Mouse (Mus musculus) midbrain, embryonic 16.5 days (tissue): Measurements from ENCODE around the gene Zfp324. TPM values are rescaled to one million over a fixed set of nuclear protein-coding genes. Genes with fewer than 3 reads are reported as not detected.

Experiments used
- ATAC-seq: fragments of 200-750 bp; cut with Nextera tagmentation; 2 replicates; pipeline ENCODE4 v1.8.0; 2017; ENCODE audit warnings: moderate TSS enrichment
- H3K27ac ChIP-seq: fragments of 300-500 bp; sonication (generic); 2 replicates; pipeline ENCODE4 v1.5.1; 2014; ENCODE audit warnings: mild to moderate bottlenecking, low read length, mixed read lengths
- H3K27me3 ChIP-seq: fragments of 300-500 bp; sonication (generic); 2 replicates; pipeline ENCODE4 v1.6.1; 2014; ENCODE audit warnings: low read depth, low read length, mixed read lengths; ENCODE audit not compliant: control insufficient read depth, insufficient read depth
- H3K36me3 ChIP-seq: fragments of 300-500 bp; sonication (generic); 2 replicates; pipeline ENCODE4 v1.6.1; 2014; ENCODE audit warnings: mild to moderate bottlenecking, low read length, moderate library complexity, mixed read lengths; ENCODE audit not compliant: control insufficient read depth, insufficient read depth
- H3K4me1 ChIP-seq: fragments of 300-500 bp; sonication (generic); 2 replicates; pipeline ENCODE4 v1.6.1; 2014; ENCODE audit warnings: mild to moderate bottlenecking, low read length, mixed read lengths; ENCODE audit not compliant: control insufficient read depth, insufficient read depth
- H3K4me2 ChIP-seq: fragments of 300-500 bp; sonication (generic); 2 replicates; pipeline ENCODE4 v1.6.1; 2014; ENCODE audit warnings: mild to moderate bottlenecking, low read length, mixed read lengths
- H3K4me3 ChIP-seq: fragments of 300-500 bp; sonication (generic); 2 replicates; pipeline ENCODE4 v1.5.1; 2014; ENCODE audit warnings: low read depth, mild to moderate bottlenecking, low read length, moderate library complexity, mixed read lengths
- H3K9ac ChIP-seq: fragments of 300-500 bp; sonication (generic); 2 replicates; pipeline ENCODE4 v1.6.1; 2014; ENCODE audit warnings: low read depth, low read length, mixed read lengths
- H3K9me3 ChIP-seq: fragments of 300-500 bp; sonication (generic); replicated peaks from 2 replicates; pipeline ENCODE4 v1.6.1; 2014; ENCODE audit warnings: mild to moderate bottlenecking, low read length, mixed read lengths; ENCODE audit not compliant: control insufficient read depth, poor library complexity, severe bottlenecking
- WGBS: fragments of 180-500 bp; shearing (Covaris S2); extraction: QIAGEN DNeasy Blood & Tissue Kit; methylation state at CpG from one replicate; pipeline ENCODE4 v1.1.7; 2014; 5-methylcytosine and 5-hydroxymethylcytosine counted together
- polyA plus RNA-seq: library from polyadenylated mRNA; unstranded; fragments of >200 nt; fragmentation: Nextera tagmentation; extraction: Ambion mirVana; gene quantifications from 2 replicates; pipeline ENCODE4 v1.2.1, GENCODE M21; 2015

The Zfp324 gene
- polyA plus RNA-seq, 1 experiment from 2014 or later, result 14.5 TPM

GRCm38 (mm10) chr7:13013671-13014070, 48.0 kb downstream of the Zfp324 start:
- no peaks in the 10 kb centered on the region for H3K27me3 ChIP-seq
- no peak overlapping the region for H3K4me3 ChIP-seq
- H3K4me1 ChIP-seq, result peaks cover 9% of the 10 kb centered on the region
- H3K9me3 ChIP-seq, result no peaks in the 10 kb centered on the region
- no peak overlapping the region for H3K9ac ChIP-seq
- ATAC-seq, result no peak
- H3K36me3 ChIP-seq, result no peaks in the 10 kb centered on the region
- H3K27ac ChIP-seq, result no peak overlapping the region
- WGBS, result 69% methylated on average over 4 of the region's 4 CpGs
- H3K4me2 ChIP-seq, result no peak overlapping the region

DNA sequence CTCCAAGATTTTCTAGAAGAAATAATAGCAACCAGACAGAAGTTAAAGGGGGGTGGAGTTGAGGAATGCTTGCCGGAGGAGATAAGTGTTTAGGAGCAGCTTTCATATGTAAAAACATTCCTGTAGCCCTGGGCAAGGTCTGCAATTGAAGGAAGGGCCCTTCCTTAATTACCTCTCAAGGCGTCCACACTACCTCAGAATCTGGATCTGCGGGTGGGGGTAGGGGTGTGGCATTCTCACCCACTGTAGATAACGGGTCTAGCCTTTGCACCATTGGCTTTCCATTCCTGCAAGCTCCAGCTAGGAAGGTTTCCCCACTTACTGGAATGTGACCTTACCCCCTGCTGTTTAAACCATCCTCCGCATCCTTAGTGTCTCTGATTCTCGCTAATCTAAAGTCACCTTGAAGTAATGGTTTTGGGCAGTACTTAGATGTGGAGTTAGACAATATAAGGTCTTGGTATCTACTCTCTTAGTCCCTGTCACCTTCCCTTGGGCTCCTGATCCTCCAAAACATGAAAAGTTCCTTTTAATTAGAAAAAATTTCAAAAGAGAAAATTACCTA, 48.7 kb downstream of the Zfp324 start:
- H3K27me3 ChIP-seq, result no peaks in the 10 kb centered on the region
- 41% methylated on average over 6 of the region's 6 CpGs for WGBS

DNA sequence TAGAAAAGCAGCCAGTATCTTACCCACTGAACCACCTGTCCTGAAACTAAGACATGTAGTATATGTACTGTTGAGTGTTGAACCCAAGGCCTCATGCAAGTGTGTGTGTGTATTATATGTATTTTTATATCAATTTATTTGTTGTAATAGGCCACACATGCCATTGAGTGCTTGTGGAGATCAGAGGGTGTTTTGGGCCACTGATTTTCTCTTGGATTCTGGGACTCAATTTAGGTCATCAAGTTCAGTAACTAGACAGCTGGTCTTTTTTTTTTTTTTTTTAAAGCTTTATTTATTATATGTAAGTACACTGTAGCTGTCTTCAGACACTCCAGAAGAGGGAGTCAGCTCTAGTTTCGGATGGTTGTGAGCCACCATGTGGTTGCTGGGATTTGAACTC, 49.6 kb downstream of the Zfp324 start:
- Histone ChIP-seq H3K27me3 (no peaks in the 10 kb centered on the region), H3K4me3 (no peak overlapping the region), H3K9me3 (no peaks in the 10 kb centered on the region), H3K36me3 (no peaks in the 10 kb centered on the region), H3K4me1 (peaks cover 5% of the 10 kb centered on the region), H3K27ac (no peak overlapping the region), H3K4me2 (no peak overlapping the region), H3K9ac (no peak overlapping the region)
- ATAC-seq, result no peak
- 79% methylated on average over 1 of the region's 1 CpGs for WGBS

More for the DNA sequence above, 48.7 kb downstream of the Zfp324 start:
- Histone ChIP-seq H3K9me3 (no peaks in the 10 kb centered on the region), H3K36me3 (no peaks in the 10 kb centered on the region), H3K9ac (no peak overlapping the region), H3K4me1 (peaks cover 5% of the 10 kb centered on the region), H3K27ac (no peak overlapping the region), H3K4me3 (no peak overlapping the region), H3K4me2 (no peak overlapping the region)
- no peak for ATAC-seq

GRCm38 (mm10) chr7:13022773-13023535, 57.3 kb downstream of the Zfp324 start:
- peaks cover 11% of the 10 kb centered on the region for H3K36me3 ChIP-seq
- peak overlapping the region; percentile 98 for H3K4me2 ChIP-seq
- peak overlapping the region; percentile 86 for H3K9ac ChIP-seq
- peak overlapping the region; percentile 99 for H3K27ac ChIP-seq
- peak; percentile 14 for ATAC-seq
- H3K9me3 ChIP-seq, result no peaks in the 10 kb centered on the region
- no peaks in the 10 kb centered on the region for H3K27me3 ChIP-seq
- peak overlapping the region; percentile 88 for H3K4me3 ChIP-seq
- H3K4me1 ChIP-seq, result peaks cover 29% of the 10 kb centered on the region
- 4% methylated on average over 31 of the region's 31 CpGs for WGBS

Other genes starting within 250 kb of the Zfp324 start
- gene Vmn2r56, start 230.8 kb upstream of the Zfp324 start, polyA plus RNA-seq, result not detected in 2 replicates
- 39.1 and 44.4 TPM in 2 replicates for gene Zscan18, start 162.2 kb upstream of the Zfp324 start, polyA plus RNA-seq
- gene Zfp329, start 147.0 kb upstream of the Zfp324 start, polyA plus RNA-seq, result 32.6 and 33.9 TPM in 2 replicates
- 30.1 and 30.6 TPM in 2 replicates for gene Zfp110, start 131.1 kb upstream of the Zfp324 start, polyA plus RNA-seq
- gene Zfp128, start 84.7 kb upstream of the Zfp324 start, polyA plus RNA-seq, result 8.2 and 8.7 TPM in 2 replicates
- 11.1 and 11.5 TPM in 2 replicates for gene Zscan22, start 68.0 kb upstream of the Zfp324 start, polyA plus RNA-seq
- 512 and 515 TPM in 2 replicates for gene Rps5, start 43.5 kb upstream of the Zfp324 start, polyA plus RNA-seq
- 0.98 and 1.2 TPM in 2 replicates for gene Rnf225, start 38.4 kb upstream of the Zfp324 start, polyA plus RNA-seq
- 13.1 and 13.8 TPM in 2 replicates for gene Zfp446, start 12.0 kb downstream of the Zfp324 start, polyA plus RNA-seq
- 0.24 and 0.43 TPM in 2 replicates for gene Slc27a5, start 32.4 kb downstream of the Zfp324 start, polyA plus RNA-seq
- gene Trim28, start 33.3 kb downstream of the Zfp324 start, polyA plus RNA-seq, result 184 and 195 TPM in 2 replicates
- gene Zbtb45, start 44.2 kb downstream of the Zfp324 start, polyA plus RNA-seq, result 44.0 and 44.8 TPM in 2 replicates
- 179 and 188 TPM in 2 replicates for gene Chmp2a, start 69.0 kb downstream of the Zfp324 start, polyA plus RNA-seq
- gene Ube2m, start 72.4 kb downstream of the Zfp324 start, polyA plus RNA-seq, result 74.0 and 83.9 TPM in 2 replicates
- gene Mzf1, start 88.9 kb downstream of the Zfp324 start, polyA plus RNA-seq, result 11.5 and 11.6 TPM in 2 replicates
- 0.12 and 0.35 TPM in 2 replicates for gene Vmn1r85, start 129.3 kb downstream of the Zfp324 start, polyA plus RNA-seq
- not detected in 2 replicates for gene Vmn1r86, start 154.1 kb downstream of the Zfp324 start, polyA plus RNA-seq
- gene Vmn1r87, start 174.3 kb downstream of the Zfp324 start, polyA plus RNA-seq, result not detected in 2 replicates
- gene Vmn1r88, start 193.7 kb downstream of the Zfp324 start, polyA plus RNA-seq, result not detected in 2 replicates
- gene Vmn1r89, start 247.2 kb downstream of the Zfp324 start, polyA plus RNA-seq, result not detected in 2 replicates